Mouse (Mus musculus): ENCODE data around the gene Inhbe. TPM values are rescaled to one million over a fixed set of nuclear protein-coding genes. Genes with fewer than 3 reads are reported as not detected.

Gene Inhbe
- not detected for polyA plus RNA-seq (2014; fragmentation: Illumina TruSeq; extraction: RNeasy Lipid Tissue Mini Kit (QIAGEN cat#74804); ENCODE audit: low read depth, low replicate concordance)

GRCm38 (mm10) chr10:127353909-127354895 lies at the start of gene Inhbe:
Inhbe (minus strand) TSS chr10:127354411.

GRCm38 (mm10) chr10:127380251-127380691 lies 26.1 kb upstream of the Inhbe start, which contains the start of gene R3hdm2:
R3hdm2 (plus strand) TSS chr10:127380327.

GRCm38 (mm10) chr10:127369834-127370820 lies 15.9 kb upstream of the Inhbe start, which contains the start of gene Inhbc:
Inhbc (minus strand) TSS chr10:127370431.

GRCm38 (mm10) chr10:127341891-127342639 lies 12.1 kb downstream of the Inhbe start, which contains the start of gene Gli1:
Gli1 (minus strand) TSS chr10:127341974.

GRCm38 (mm10) chr10:127321621-127322020 lies 32.6 kb downstream of the Inhbe start, which contains the start of gene Arhgap9:
Arhgap9 (plus strand) TSS chr10:127321964.

GRCm38 (mm10) chr10:127311476-127312355 lies 42.5 kb downstream of the Inhbe start, which contains the start of gene Mars:
Mars (minus strand) TSS chr10:127311786.

Other genes starting within 250 kb of the Inhbe start
- 36.6 TPM for gene Os9, start 233.3 kb downstream of the Inhbe start, polyA plus RNA-seq (2014; fragmentation: Illumina TruSeq; extraction: RNeasy Lipid Tissue Mini Kit (QIAGEN cat#74804); ENCODE audit: low read depth, low replicate concordance)
- gene B4galnt1, start 189.2 kb downstream of the Inhbe start, polyA plus RNA-seq (2014; fragmentation: Illumina TruSeq; extraction: RNeasy Lipid Tissue Mini Kit (QIAGEN cat#74804); ENCODE audit: low read depth, low replicate concordance), result 1.5 TPM
- 26.9 TPM for gene Slc26a10, start 173.8 kb downstream of the Inhbe start, polyA plus RNA-seq (2014; fragmentation: Illumina TruSeq; extraction: RNeasy Lipid Tissue Mini Kit (QIAGEN cat#74804); ENCODE audit: low read depth, low replicate concordance)
- 23.2 TPM for gene Arhgef25, start 164.3 kb downstream of the Inhbe start, polyA plus RNA-seq (2014; fragmentation: Illumina TruSeq; extraction: RNeasy Lipid Tissue Mini Kit (QIAGEN cat#74804); ENCODE audit: low read depth, low replicate concordance)
- 53.5 TPM for gene Dtx3, start 158.7 kb downstream of the Inhbe start, polyA plus RNA-seq (2014; fragmentation: Illumina TruSeq; extraction: RNeasy Lipid Tissue Mini Kit (QIAGEN cat#74804); ENCODE audit: low read depth, low replicate concordance)
- 35.2 TPM for gene Pip4k2c, start 142.8 kb downstream of the Inhbe start, polyA plus RNA-seq (2014; fragmentation: Illumina TruSeq; extraction: RNeasy Lipid Tissue Mini Kit (QIAGEN cat#74804); ENCODE audit: low read depth, low replicate concordance)
- 0.89 TPM for gene Kif5a, start 91.1 kb downstream of the Inhbe start, polyA plus RNA-seq (2014; fragmentation: Illumina TruSeq; extraction: RNeasy Lipid Tissue Mini Kit (QIAGEN cat#74804); ENCODE audit: low read depth, low replicate concordance)
- 139 TPM for gene Dctn2, start 88.0 kb downstream of the Inhbe start, polyA plus RNA-seq (2014; fragmentation: Illumina TruSeq; extraction: RNeasy Lipid Tissue Mini Kit (QIAGEN cat#74804); ENCODE audit: low read depth, low replicate concordance)
- 18.0 TPM for gene Mbd6, start 65.4 kb downstream of the Inhbe start, polyA plus RNA-seq (2014; fragmentation: Illumina TruSeq; extraction: RNeasy Lipid Tissue Mini Kit (QIAGEN cat#74804); ENCODE audit: low read depth, low replicate concordance)
- 49.6 TPM for gene Mars, start 42.6 kb downstream of the Inhbe start, polyA plus RNA-seq (2014; fragmentation: Illumina TruSeq; extraction: RNeasy Lipid Tissue Mini Kit (QIAGEN cat#74804); ENCODE audit: low read depth, low replicate concordance)
- gene Arhgap9, start 32.4 kb downstream of the Inhbe start, polyA plus RNA-seq (2014; fragmentation: Illumina TruSeq; extraction: RNeasy Lipid Tissue Mini Kit (QIAGEN cat#74804); ENCODE audit: low read depth, low replicate concordance), result 2.8 TPM
- 1.3 TPM for gene Gli1, start 12.4 kb downstream of the Inhbe start, polyA plus RNA-seq (2014; fragmentation: Illumina TruSeq; extraction: RNeasy Lipid Tissue Mini Kit (QIAGEN cat#74804); ENCODE audit: low read depth, low replicate concordance)
- gene Inhbc, start 16.0 kb upstream of the Inhbe start, polyA plus RNA-seq (2014; fragmentation: Illumina TruSeq; extraction: RNeasy Lipid Tissue Mini Kit (QIAGEN cat#74804); ENCODE audit: low read depth, low replicate concordance), result not detected
- gene R3hdm2, start 25.9 kb upstream of the Inhbe start, polyA plus RNA-seq (2014; fragmentation: Illumina TruSeq; extraction: RNeasy Lipid Tissue Mini Kit (QIAGEN cat#74804); ENCODE audit: low read depth, low replicate concordance), result 142 TPM
- 1.7 TPM for gene Stac3, start 147.3 kb upstream of the Inhbe start, polyA plus RNA-seq (2014; fragmentation: Illumina TruSeq; extraction: RNeasy Lipid Tissue Mini Kit (QIAGEN cat#74804); ENCODE audit: low read depth, low replicate concordance)
- gene Ndufa4l2, start 160.6 kb upstream of the Inhbe start, polyA plus RNA-seq (2014; fragmentation: Illumina TruSeq; extraction: RNeasy Lipid Tissue Mini Kit (QIAGEN cat#74804); ENCODE audit: low read depth, low replicate concordance), result 37.8 TPM
- 47.5 TPM for gene Shmt2, start 168.0 kb upstream of the Inhbe start, polyA plus RNA-seq (2014; fragmentation: Illumina TruSeq; extraction: RNeasy Lipid Tissue Mini Kit (QIAGEN cat#74804); ENCODE audit: low read depth, low replicate concordance)
- gene Nxph4, start 180.1 kb upstream of the Inhbe start, polyA plus RNA-seq (2014; fragmentation: Illumina TruSeq; extraction: RNeasy Lipid Tissue Mini Kit (QIAGEN cat#74804); ENCODE audit: low read depth, low replicate concordance), result not detected